8 mouse cellular contexts compared by ENCODE assay signal in genomic region chr2:32430701-32431676, GRCm38 (mm10). TPM values are rescaled to one million over a fixed set of nuclear protein-coding genes. Genes with fewer than 3 reads are reported as not detected.
A peak's percentile ranks its signal among the peaks of the same experiment; 100 is the strongest.
DNase-seq lines count a peak whose midpoint lies in the region; ATAC-seq lines count a peak whose summit lies in the region.

No protein-coding gene starts in this region.

- peak overlapping the region; percentile 92 for H3K27ac ChIP-seq in hindbrain, embryonic 12.5 days

- 9% methylated on average over 18 of the region's 18 CpGs for WGBS in hindbrain, embryonic 12.5 days

- H3K4me3 ChIP-seq in hindbrain, embryonic 12.5 days = peak overlapping the region; percentile 47

- H3K4me2 ChIP-seq in hindbrain, embryonic 12.5 days (replicated peaks) = peak overlapping the region; percentile 89

- DNase-seq in R1 (ENCODE audit: low read depth, low spot score) = peak; percentile 80
- peak; percentile 92 to 93 for DNase-seq in cerebellum, postnatal 25 days
- peak; percentile 54 to 79 for DNase-seq in frontal cortex, postnatal 25 days (ENCODE audit: low spot score in 2 of 2)
- peak; percentile 80 to 91 for DNase-seq in layer of hippocampus, postnatal 14 days (ENCODE audit: low spot score in 2 of 2)
- peak; percentile 51 for DNase-seq in lung, postnatal 14 days
- DNase-seq in right cerebral cortex, postnatal 14 days = peak; percentile 75
- no peak for DNase-seq in thymus, postnatal 25 days

- peaks cover 48% of the 10 kb centered on the region for H3K4me1 ChIP-seq in hindbrain, embryonic 12.5 days

- no peaks in the 10 kb centered on the region for H3K9me3 ChIP-seq in hindbrain, embryonic 12.5 days (replicated peaks)

- peak; percentile 97 for ATAC-seq in hindbrain, embryonic 12.5 days (ENCODE audit: low FRiP score)

- H3K36me3 ChIP-seq in hindbrain, embryonic 12.5 days = no peaks in the 10 kb centered on the region

- no peaks in the 10 kb centered on the region for H3K27me3 ChIP-seq in hindbrain, embryonic 12.5 days

- peak overlapping the region; percentile 77 for H3K9ac ChIP-seq in hindbrain, embryonic 12.5 days

RNA-seq across cellular contexts. Expression of gene Naif1, which starts 19.3 kb away (rescaled TPM):
- 5.9 and 6.2 TPM in 2 replicates for polyA plus RNA-seq in hindbrain, embryonic 12.5 days (2016; fragmentation: Nextera tagmentation; extraction: Ambion mirVana)
- total RNA-seq in layer of hippocampus, postnatal 14 days (2021) = 1 to 10 TPM; 3.7 to 4.1 TPM

RNA-seq across cellular contexts. Expression of gene Slc25a25, which starts 20.3 kb away (rescaled TPM):
- 40.2 and 41.6 TPM in 2 replicates for polyA plus RNA-seq in hindbrain, embryonic 12.5 days (2016; fragmentation: Nextera tagmentation; extraction: Ambion mirVana)
- 10 to 100 TPM; 45.5 to 50.3 TPM for total RNA-seq in layer of hippocampus, postnatal 14 days (2021)

RNA-seq across cellular contexts. Expression of gene Ptges2, which starts 35.3 kb away (rescaled TPM):
- polyA plus RNA-seq in hindbrain, embryonic 12.5 days (2016; fragmentation: Nextera tagmentation; extraction: Ambion mirVana) = 34.5 and 35.1 TPM in 2 replicates
- total RNA-seq in layer of hippocampus, postnatal 14 days (2021) = 10 to 100 TPM; 36.6 to 40.3 TPM

RNA-seq across cellular contexts. Expression of gene Lcn2, which starts 42.9 kb away (rescaled TPM):
- polyA plus RNA-seq in hindbrain, embryonic 12.5 days (2016; fragmentation: Nextera tagmentation; extraction: Ambion mirVana) = 0.95 and 1.2 TPM in 2 replicates
- total RNA-seq in layer of hippocampus, postnatal 14 days (2021) = 1 to 10 TPM; 2.0 to 2.9 TPM

RNA-seq across cellular contexts. Expression of gene 1110008P14Rik, which starts 49.3 kb away (rescaled TPM):
- polyA plus RNA-seq in hindbrain, embryonic 12.5 days (2016; fragmentation: Nextera tagmentation; extraction: Ambion mirVana) = 62.6 and 72.8 TPM in 2 replicates
- 100 to 1,000 TPM; 181 to 189 TPM for total RNA-seq in layer of hippocampus, postnatal 14 days (2021)
